Mouse (Mus musculus): ENCODE results near the gene Vps37c. TPM values are rescaled to one million over a fixed set of nuclear protein-coding genes. Genes with fewer than 3 reads are reported as not detected.

Gene Vps37c
- polyA plus RNA-seq, 1 experiment from 2014 or later = 25.2 TPM

- WGBS = 43% methylated on average over 4 of the region's 4 CpGs
- TF ChIP-seq EP300 (IDR thresholded peaks at IDR 0.05) (no peak), CTCF (IDR thresholded peaks at IDR 0.05) (peak; percentile 17)
- no peak for ATAC-seq
- Histone ChIP-seq H3K27me3 (replicated peaks; ENCODE audit: insufficient read depth, low read length) (no peaks in the 10 kb centered on the region), H3K4me3 (ENCODE audit: low read depth, low read length) (no peak overlapping the region), H3K9ac (replicated peaks; ENCODE audit: low read depth) (no peak overlapping the region), H3K36me3 (ENCODE audit: insufficient read depth, low read length) (no peaks in the 10 kb centered on the region), H3K9me3 (ENCODE audit: low read length) (no peaks in the 10 kb centered on the region), H3K4me2 (replicated peaks; ENCODE audit: low read depth, low read length) (no peak overlapping the region), H3K4me1 (ENCODE audit: insufficient read depth, low read depth, low read length) (no peaks in the 10 kb centered on the region), H3K27ac (ENCODE audit: low read length) (no peak overlapping the region)
- DNase-seq (ENCODE audit: low spot score) = peak; percentile 50
Measured at GRCm38 (mm10) chr19:10681571-10681970, 7.0 kb upstream of the Vps37c start.

- no peaks in the 10 kb centered on the region for H3K27me3 ChIP-seq (replicated peaks; ENCODE audit: insufficient read depth, low read length)
- WGBS = 91% methylated on average over 9 of the region's 9 CpGs
- H3K4me2 ChIP-seq (replicated peaks; ENCODE audit: low read depth, low read length) = no peak overlapping the region
- DNase-seq (ENCODE audit: low spot score) (no peak), ATAC-seq (no peak)
- H3K4me1 ChIP-seq (ENCODE audit: insufficient read depth, low read depth, low read length) = peaks cover 6% of the 10 kb centered on the region; the same call in 1 of the 2 replicates
- H3K4me3 ChIP-seq (ENCODE audit: low read depth, low read length) = no peak overlapping the region
- no peak overlapping the region for H3K27ac ChIP-seq (ENCODE audit: low read length)
- no peaks in the 10 kb centered on the region for H3K36me3 ChIP-seq (ENCODE audit: insufficient read depth, low read length)
- no peaks in the 10 kb centered on the region for H3K9me3 ChIP-seq (ENCODE audit: low read length)
- H3K9ac ChIP-seq (replicated peaks; ENCODE audit: low read depth) = no peak overlapping the region
- TF ChIP-seq CTCF (IDR thresholded peaks at IDR 0.05) = no peak
- no peak for TF ChIP-seq EP300 (IDR thresholded peaks at IDR 0.05)
Measured at GRCm38 (mm10) chr19:10685081-10685480, 3.5 kb upstream of the Vps37c start.

- Histone ChIP-seq H3K27me3 (replicated peaks; ENCODE audit: insufficient read depth, low read length) (no peaks in the 10 kb centered on the region), H3K9me3 (ENCODE audit: low read length) (no peaks in the 10 kb centered on the region), H3K4me1 (ENCODE audit: insufficient read depth, low read depth, low read length) (peaks cover 8% of the 10 kb centered on the region; the same call in 1 of the 2 replicates), H3K36me3 (ENCODE audit: insufficient read depth, low read length) (no peaks in the 10 kb centered on the region), H3K9ac (replicated peaks; ENCODE audit: low read depth) (no peak overlapping the region), H3K27ac (ENCODE audit: low read length) (no peak overlapping the region), H3K4me2 (replicated peaks; ENCODE audit: low read depth, low read length) (no peak overlapping the region), H3K4me3 (ENCODE audit: low read depth, low read length) (no peak overlapping the region)
- ATAC-seq (no peak), DNase-seq (ENCODE audit: low spot score) (no peak)
- 61% methylated on average over 2 of the region's 2 CpGs for WGBS
- no peak for TF ChIP-seq CTCF (IDR thresholded peaks at IDR 0.05)
- no peak for TF ChIP-seq EP300 (IDR thresholded peaks at IDR 0.05)
Measured at GRCm38 (mm10) chr19:10685727-10686126, 2.8 kb upstream of the Vps37c start.

GRCm38 (mm10) chr19:10689470-10690166, 1.1 kb downstream of the Vps37c start:
- Histone ChIP-seq H3K4me3 (ENCODE audit: low read depth, low read length) (peak overlapping the region; percentile 76), H3K27me3 (replicated peaks; ENCODE audit: insufficient read depth, low read length) (no peaks in the 10 kb centered on the region), H3K36me3 (ENCODE audit: insufficient read depth, low read length) (no peaks in the 10 kb centered on the region), H3K4me1 (ENCODE audit: insufficient read depth, low read depth, low read length) (peaks cover 12% of the 10 kb centered on the region; the same call in 1 of the 2 replicates), H3K9me3 (ENCODE audit: low read length) (no peaks in the 10 kb centered on the region), H3K9ac (replicated peaks; ENCODE audit: low read depth) (peak overlapping the region; percentile 89; the same call in 1 of the 2 replicates), H3K27ac (ENCODE audit: low read length) (peak overlapping the region; percentile 98), H3K4me2 (replicated peaks; ENCODE audit: low read depth, low read length) (peak overlapping the region; percentile 66)
- no peak for TF ChIP-seq CTCF (IDR thresholded peaks at IDR 0.05)
- TF ChIP-seq EP300 (IDR thresholded peaks at IDR 0.05) = no peak
- peak; percentile 84 for DNase-seq (ENCODE audit: low spot score)
- 23% methylated on average over 5 of the region's 5 CpGs for WGBS
- no peak for ATAC-seq

GRCm38 (mm10) chr19:10690336-10690735, 1.8 kb downstream of the Vps37c start:
- Histone ChIP-seq H3K9ac (replicated peaks; ENCODE audit: low read depth) (no peak overlapping the region), H3K4me2 (replicated peaks; ENCODE audit: low read depth, low read length) (peak overlapping the region; percentile 66; the same call in 1 of the 2 replicates), H3K9me3 (ENCODE audit: low read length) (no peaks in the 10 kb centered on the region), H3K27me3 (replicated peaks; ENCODE audit: insufficient read depth, low read length) (no peaks in the 10 kb centered on the region), H3K36me3 (ENCODE audit: insufficient read depth, low read length) (no peaks in the 10 kb centered on the region), H3K4me1 (ENCODE audit: insufficient read depth, low read depth, low read length) (peaks cover 12% of the 10 kb centered on the region; the same call in 1 of the 2 replicates), H3K27ac (ENCODE audit: low read length) (peak overlapping the region; percentile 98), H3K4me3 (ENCODE audit: low read depth, low read length) (no peak overlapping the region)
- DNase-seq (ENCODE audit: low spot score) = peak; percentile 87
- WGBS = 40% methylated on average over 3 of the region's 3 CpGs
- peak; percentile 32 for ATAC-seq
- no peak for TF ChIP-seq CTCF (IDR thresholded peaks at IDR 0.05)
- peak; percentile 58 for TF ChIP-seq EP300 (IDR thresholded peaks at IDR 0.05)

- 82% methylated on average over 4 of the region's 4 CpGs for WGBS
- H3K4me2 ChIP-seq (replicated peaks; ENCODE audit: low read depth, low read length) = peak overlapping the region; percentile 66; the same call in 1 of the 2 replicates
- no peak for ATAC-seq
- TF ChIP-seq EP300 (IDR thresholded peaks at IDR 0.05) = no peak
- no peak for TF ChIP-seq CTCF (IDR thresholded peaks at IDR 0.05)
- no peaks in the 10 kb centered on the region for H3K27me3 ChIP-seq (replicated peaks; ENCODE audit: insufficient read depth, low read length)
- H3K27ac ChIP-seq (ENCODE audit: low read length) = peak overlapping the region; percentile 98
- H3K9me3 ChIP-seq (ENCODE audit: low read length) = no peaks in the 10 kb centered on the region
- no peak for DNase-seq (ENCODE audit: low spot score)
- H3K9ac ChIP-seq (replicated peaks; ENCODE audit: low read depth) = no peak overlapping the region
- no peak overlapping the region for H3K4me3 ChIP-seq (ENCODE audit: low read depth, low read length)
- no peaks in the 10 kb centered on the region for H3K36me3 ChIP-seq (ENCODE audit: insufficient read depth, low read length)
- H3K4me1 ChIP-seq (ENCODE audit: insufficient read depth, low read depth, low read length) = peaks cover 12% of the 10 kb centered on the region; the same call in 1 of the 2 replicates
Measured at GRCm38 (mm10) chr19:10691121-10691520, 2.6 kb downstream of the Vps37c start.
